Mouse (Mus musculus) hindbrain, embryonic 15.5 days (tissue): ENCODE data around the gene Zfp697. TPM values are rescaled to one million over a fixed set of nuclear protein-coding genes. Genes with fewer than 3 reads are reported as not detected.
A peak's percentile ranks its signal among the peaks of the same experiment; 100 is the strongest.
"Not testable (repeated sequence)": the region's sequence is repeated elsewhere in the genome, so short reads cannot be mapped to it uniquely, and the experiment has no call there.

Experiments used
- ATAC-seq: fragments of 200-750 bp; cut with Nextera tagmentation; 2 replicates; pipeline ENCODE4 v1.8.0; 2017; ENCODE audit warnings: low read depth, moderate number of reproducible peaks, moderate TSS enrichment; ENCODE audit not compliant: low FRiP score
- H3K27ac ChIP-seq: fragments of 300-500 bp; sonication (generic); replicated peaks from 2 replicates; pipeline ENCODE4 v1.5.1; 2015; ENCODE audit warnings: mild to moderate bottlenecking, inconsistent platforms
- H3K27me3 ChIP-seq: fragments of 300-500 bp; sonication (generic); 2 replicates; pipeline ENCODE4 v1.6.1; 2015; ENCODE audit warnings: control low read depth, inconsistent platforms
- H3K36me3 ChIP-seq: fragments of 300-500 bp; sonication (generic); 2 replicates; pipeline ENCODE4 v1.6.1; 2015; ENCODE audit warnings: control low read depth, inconsistent platforms
- H3K4me1 ChIP-seq: fragments of 300-500 bp; sonication (generic); replicated peaks from 2 replicates; pipeline ENCODE4 v1.6.1; 2015; ENCODE audit warnings: control low read depth, inconsistent platforms
- H3K4me2 ChIP-seq: fragments of 300-500 bp; sonication (generic); 2 replicates; pipeline ENCODE4 v1.6.1; 2015; ENCODE audit warnings: moderate library complexity, mild to moderate bottlenecking, inconsistent platforms
- H3K4me3 ChIP-seq: fragments of 300-500 bp; sonication (generic); 2 replicates; pipeline ENCODE4 v1.5.1; 2015; ENCODE audit warnings: mild to moderate bottlenecking, inconsistent platforms
- H3K9ac ChIP-seq: fragments of 300-500 bp; sonication (generic); 2 replicates; pipeline ENCODE4 v1.6.1; 2015; ENCODE audit warnings: inconsistent platforms
- H3K9me3 ChIP-seq: fragments of 300-500 bp; sonication (generic); 2 replicates; pipeline ENCODE4 v1.6.1; 2016; ENCODE audit warnings: control low read depth, inconsistent platforms
- WGBS: fragments of 180-500 bp; shearing (Covaris S2); methylation state at CpG from one replicate; pipeline ENCODE4 v1.1.7; 2015; 5-methylcytosine and 5-hydroxymethylcytosine counted together
- polyA plus RNA-seq: library from polyadenylated mRNA; unstranded; fragments of >200 nt; fragmentation: Nextera tagmentation; extraction: Ambion mirVana; gene quantifications from 2 replicates; pipeline ENCODE4 v1.2.1, GENCODE M21; 2015

The Zfp697 gene
- polyA plus RNA-seq, 1 experiment from 2014 or later: 14.7 TPM

DNA sequence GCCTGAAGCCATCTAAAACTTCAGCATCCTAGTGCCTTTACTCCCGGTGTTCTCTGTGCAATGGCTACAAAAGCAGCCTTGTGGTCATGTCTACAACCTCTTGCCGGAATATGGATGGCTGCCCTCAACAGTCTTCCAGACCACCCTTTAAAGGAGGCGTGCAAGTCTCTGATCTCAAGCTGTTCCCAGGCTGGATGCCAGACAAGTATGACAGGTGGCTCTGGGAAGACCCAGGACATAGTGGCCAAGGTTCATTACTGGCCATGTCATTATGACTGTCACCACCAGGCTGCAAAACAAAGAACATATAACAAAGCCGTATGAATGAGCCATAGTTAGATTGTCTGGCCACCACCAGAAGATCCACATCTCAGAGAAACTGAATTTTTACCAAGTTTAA lies 4.0 kb upstream of the Zfp697 start:
- peaks cover 6% of the 10 kb centered on the region for H3K4me1 ChIP-seq
- H3K9ac ChIP-seq: no peak overlapping the region
- H3K36me3 ChIP-seq: no peaks in the 10 kb centered on the region
- no peaks in the 10 kb centered on the region for H3K9me3 ChIP-seq
- no peak overlapping the region for H3K4me2 ChIP-seq
- H3K4me3 ChIP-seq: no peak overlapping the region
- H3K27me3 ChIP-seq: no peaks in the 10 kb centered on the region
- 79% methylated on average over 4 of the region's 4 CpGs for WGBS
- no peak overlapping the region for H3K27ac ChIP-seq
- no peak for ATAC-seq

DNA sequence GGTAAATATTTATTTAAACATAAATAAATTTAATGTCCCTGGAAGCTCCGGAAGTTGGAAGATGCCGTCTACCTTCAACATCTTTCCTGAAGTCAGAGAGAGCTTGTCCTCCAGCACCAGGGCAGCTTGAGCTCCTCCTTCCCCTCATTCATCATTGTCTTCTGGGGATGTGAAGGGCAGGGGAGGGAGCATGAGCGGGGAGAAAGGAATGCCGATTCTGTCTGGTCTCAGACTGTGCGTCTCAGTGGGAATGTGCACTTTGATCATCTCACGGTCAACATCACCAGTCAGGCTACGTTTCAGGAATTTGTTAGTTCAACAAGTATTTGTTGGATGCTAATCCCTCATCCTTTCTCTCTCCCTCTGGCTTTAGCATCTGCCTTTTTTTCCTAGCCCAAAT lies 3.0 kb upstream of the Zfp697 start:
- no peak for ATAC-seq
- WGBS: 10% methylated on average over 7 of the region's 7 CpGs

DNA sequence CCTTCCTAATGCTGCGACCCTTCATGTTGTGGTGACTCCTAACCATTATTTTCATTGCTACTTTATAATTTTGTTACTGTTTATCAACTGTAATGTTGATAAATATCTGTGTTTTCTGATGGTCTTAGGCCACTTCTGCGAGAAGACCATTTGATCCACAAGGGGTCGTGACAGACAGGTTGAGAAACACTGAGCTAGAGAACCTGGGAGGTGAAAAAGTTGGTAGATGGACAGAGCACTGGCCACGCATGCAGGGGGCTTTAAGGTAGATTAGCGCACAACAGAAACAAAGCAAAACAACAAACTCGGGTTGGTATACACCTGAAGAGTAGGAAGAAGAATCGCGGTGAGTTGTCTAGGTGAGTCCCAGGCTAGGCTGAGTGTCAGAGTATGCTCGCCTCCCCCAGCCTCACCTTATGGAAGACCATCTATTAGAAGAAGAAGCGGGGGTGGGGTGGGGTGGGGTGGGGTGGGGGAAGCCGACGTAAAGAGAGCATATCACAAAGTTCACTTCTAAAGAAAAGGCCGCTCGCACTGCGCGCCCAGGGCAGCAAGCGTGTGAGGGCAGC lies 500 bp upstream of the Zfp697 start:
- H3K4me2 ChIP-seq: peak overlapping the region; percentile 87
- peak; percentile 47 for ATAC-seq
- H3K27me3 ChIP-seq: no peaks in the 10 kb centered on the region
- peak overlapping the region; percentile 81 for H3K4me3 ChIP-seq
- H3K36me3 ChIP-seq: no peaks in the 10 kb centered on the region
- WGBS: 7% methylated on average over 17 of the region's 17 CpGs
- H3K27ac ChIP-seq: peak overlapping the region; percentile 92
- peak overlapping the region; percentile 91 for H3K9ac ChIP-seq
- peaks cover 32% of the 10 kb centered on the region for H3K4me1 ChIP-seq
- H3K9me3 ChIP-seq: no peaks in the 10 kb centered on the region

More for the DNA sequence above, 3.0 kb upstream of the Zfp697 start:
- H3K4me3 ChIP-seq: no peak overlapping the region
- H3K27ac ChIP-seq: no peak overlapping the region
- H3K4me2 ChIP-seq: no peak overlapping the region
- H3K9me3 ChIP-seq: no peaks in the 10 kb centered on the region
- no peaks in the 10 kb centered on the region for H3K27me3 ChIP-seq
- peaks cover 15% of the 10 kb centered on the region for H3K4me1 ChIP-seq
- no peaks in the 10 kb centered on the region for H3K36me3 ChIP-seq
- no peak overlapping the region for H3K9ac ChIP-seq

DNA sequence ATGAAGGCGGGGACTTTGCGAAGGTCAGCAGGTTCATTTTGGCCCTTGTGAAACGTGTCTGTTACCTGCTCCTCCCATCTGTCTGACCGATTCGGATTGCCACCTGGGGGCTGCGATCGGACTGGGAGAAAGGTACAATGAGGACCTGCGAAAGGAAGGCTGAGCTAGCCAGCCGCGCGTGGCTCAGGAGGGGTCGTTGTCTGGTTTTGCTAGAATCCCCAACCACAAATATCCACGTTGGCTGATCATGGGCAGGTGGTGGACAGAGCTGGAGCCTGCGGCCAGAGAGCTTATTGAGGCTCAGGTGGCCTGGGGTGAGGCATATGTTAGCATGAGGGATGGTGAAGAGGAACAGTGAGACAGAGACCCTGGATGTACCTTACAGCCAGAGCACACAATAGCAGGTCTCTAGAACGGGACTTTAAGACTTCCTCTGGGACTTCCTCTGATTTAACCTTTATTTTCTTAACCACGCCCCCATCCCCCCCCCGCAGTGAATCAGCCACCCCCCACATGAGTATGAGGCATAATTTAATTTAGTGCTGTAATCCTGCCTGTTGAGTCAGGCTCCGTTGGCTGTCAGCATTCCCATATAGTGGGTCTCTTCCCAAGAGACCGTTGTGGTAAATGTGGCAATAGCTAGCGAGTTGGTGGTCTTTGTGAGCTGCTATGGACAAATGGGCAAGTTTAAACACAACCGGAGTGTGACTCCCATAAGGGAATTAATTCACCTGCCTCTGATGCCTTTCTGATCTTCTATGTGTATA lies 946 bp downstream of the Zfp697 start:
- Histone ChIP-seq H3K4me2 (peak overlapping the region; percentile 87), H3K4me3 (peak overlapping the region; percentile 81), H3K9me3 (no peaks in the 10 kb centered on the region), H3K4me1 (peaks cover 41% of the 10 kb centered on the region), H3K36me3 (no peaks in the 10 kb centered on the region), H3K27ac (peak overlapping the region; percentile 92), H3K9ac (peak overlapping the region; percentile 91), H3K27me3 (no peaks in the 10 kb centered on the region)
- WGBS: 6% methylated on average over 21 of the region's 21 CpGs
- ATAC-seq: peak; percentile 52

DNA sequence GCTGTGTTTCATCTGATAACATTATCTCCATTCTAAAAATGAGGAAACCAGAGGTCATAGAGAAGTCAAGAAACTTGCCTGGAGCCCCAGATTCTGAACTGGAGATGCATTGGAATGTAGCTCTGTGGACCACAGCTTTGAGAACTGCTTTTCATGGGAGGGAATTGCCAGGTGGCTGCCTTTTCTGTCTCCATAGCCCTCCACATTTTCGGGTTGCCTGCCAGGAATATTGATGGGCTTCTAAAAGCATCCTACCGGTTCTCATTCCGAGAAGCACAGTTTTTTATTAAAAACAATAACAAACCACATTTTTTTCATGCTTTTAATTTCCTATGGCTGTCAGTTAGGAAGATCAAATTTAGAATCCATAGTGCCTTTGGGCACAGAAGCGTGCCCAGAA lies 4.8 kb downstream of the Zfp697 start:
- ATAC-seq: no peak
- peaks cover 39% of the 10 kb centered on the region for H3K4me1 ChIP-seq
- no peaks in the 10 kb centered on the region for H3K27me3 ChIP-seq
- no peaks in the 10 kb centered on the region for H3K9me3 ChIP-seq
- H3K4me3 ChIP-seq: no peak overlapping the region
- H3K9ac ChIP-seq: no peak overlapping the region
- 53% methylated on average over 4 of the region's 4 CpGs for WGBS
- H3K4me2 ChIP-seq: no peak overlapping the region
- no peaks in the 10 kb centered on the region for H3K36me3 ChIP-seq
- no peak overlapping the region for H3K27ac ChIP-seq

DNA sequence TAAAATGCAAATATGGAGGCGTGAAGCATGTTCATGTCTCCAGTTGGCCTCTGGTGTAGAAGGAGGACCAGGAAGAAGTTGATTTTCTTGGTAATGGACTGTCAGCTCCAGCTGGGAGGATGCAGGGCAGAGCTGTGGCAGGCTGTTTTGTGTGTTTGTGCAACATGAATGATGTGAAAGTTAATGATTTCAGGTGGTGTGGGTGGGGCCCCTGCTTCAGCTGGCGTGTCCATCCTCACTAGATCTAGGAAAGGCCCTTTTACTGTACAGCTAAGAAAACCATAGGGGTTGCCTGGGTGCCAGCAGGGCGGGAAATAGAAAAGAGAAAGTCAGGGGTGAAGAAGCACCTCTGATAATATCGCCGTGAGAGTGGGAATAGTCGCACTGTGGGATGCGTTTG lies 5.5 kb downstream of the Zfp697 start:
- Histone ChIP-seq H3K4me3 (no peak overlapping the region), H3K27ac (no peak overlapping the region), H3K36me3 (no peaks in the 10 kb centered on the region), H3K27me3 (no peaks in the 10 kb centered on the region), H3K9me3 (no peaks in the 10 kb centered on the region), H3K4me2 (no peak overlapping the region), H3K9ac (no peak overlapping the region), H3K4me1 (peaks cover 39% of the 10 kb centered on the region)
- WGBS: 79% methylated on average over 7 of the region's 7 CpGs
- no peak for ATAC-seq

DNA sequence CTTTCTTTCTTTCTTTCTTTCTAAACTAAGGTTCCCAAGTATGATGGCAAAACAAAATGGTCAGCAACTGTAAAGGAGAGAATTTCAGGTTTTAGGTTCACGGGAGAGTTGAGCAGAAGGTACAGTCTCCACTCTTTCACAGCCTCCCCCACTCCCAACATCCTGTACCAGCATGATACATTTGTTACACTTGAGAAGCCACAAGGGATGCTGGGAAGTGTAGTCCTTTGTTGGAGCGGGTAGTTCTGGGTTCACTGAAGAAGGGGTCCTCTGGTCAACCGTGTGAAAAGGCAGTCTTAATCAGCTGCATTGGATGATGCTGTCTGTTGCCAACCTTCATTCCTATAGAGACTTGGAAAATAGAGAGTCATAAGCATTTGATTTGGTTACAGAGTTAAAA lies 7.0 kb downstream of the Zfp697 start:
- peaks cover 26% of the 10 kb centered on the region for H3K4me1 ChIP-seq
- WGBS: 51% methylated on average over 3 of the region's 3 CpGs
- H3K36me3 ChIP-seq: no peaks in the 10 kb centered on the region
- H3K9ac ChIP-seq: no peak overlapping the region
- no peaks in the 10 kb centered on the region for H3K27me3 ChIP-seq
- H3K27ac ChIP-seq: no peak overlapping the region
- ATAC-seq: no peak; the same call in 1 of the 2 replicates
- H3K4me3 ChIP-seq: no peak overlapping the region
- no peaks in the 10 kb centered on the region for H3K9me3 ChIP-seq
- H3K4me2 ChIP-seq: no peak overlapping the region

DNA sequence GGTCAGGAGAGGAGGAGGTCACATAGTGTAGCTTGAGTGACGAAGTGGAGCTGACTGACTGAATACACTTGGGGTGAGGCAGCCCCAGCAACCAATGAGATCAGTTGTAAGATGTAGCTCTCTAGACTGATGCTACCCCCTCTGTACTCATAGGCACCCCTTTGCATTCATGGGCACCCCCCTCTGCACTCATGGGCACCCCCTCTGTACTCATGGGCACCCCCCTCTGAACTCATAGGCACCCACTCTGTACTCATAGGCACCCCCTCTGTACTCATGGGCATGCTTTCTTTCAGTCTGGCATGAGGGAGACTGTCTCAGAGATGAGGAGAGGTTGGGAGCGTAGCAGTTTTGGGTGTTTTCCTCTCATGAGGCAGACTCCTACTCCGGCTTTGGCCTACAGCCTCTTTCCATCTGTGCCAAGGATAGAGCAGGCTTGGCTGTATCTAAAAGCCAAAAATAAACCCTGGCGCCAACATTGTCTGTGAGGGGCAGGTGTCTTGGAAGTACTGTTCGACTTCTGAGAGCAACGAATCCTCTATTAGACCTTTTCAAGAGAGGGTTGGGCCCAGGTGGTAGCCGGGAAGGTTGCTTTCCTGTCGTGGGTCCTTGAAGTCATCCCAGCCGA lies 22.1 kb downstream of the Zfp697 start:
- H3K36me3 ChIP-seq, H3K27ac ChIP-seq, H3K4me2 ChIP-seq, ATAC-seq, H3K4me3 ChIP-seq, H3K9me3 ChIP-seq, H3K27me3 ChIP-seq, H3K4me1 ChIP-seq, H3K9ac ChIP-seq: not testable (repeated sequence)
- 93% methylated on average over 9 of the region's 9 CpGs for WGBS

DNA sequence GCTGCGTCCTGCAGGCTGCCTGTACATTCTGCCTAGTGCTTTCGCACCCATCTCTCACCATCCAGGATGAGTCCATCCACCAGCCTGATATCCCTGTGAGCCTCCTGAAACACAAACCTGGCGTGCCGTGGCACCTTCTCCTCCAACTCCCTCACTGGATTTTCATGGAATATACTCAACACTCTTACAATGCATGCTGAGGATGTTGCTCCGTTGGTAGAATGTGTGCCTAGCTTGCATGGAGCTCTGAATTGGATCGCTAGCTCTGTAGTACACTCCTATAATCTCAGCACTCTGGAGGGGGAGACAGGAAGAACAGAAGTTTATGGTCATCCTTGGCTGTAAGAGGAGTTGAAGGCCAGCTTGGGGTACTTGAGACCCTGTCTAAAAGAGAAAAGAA lies 23.6 kb downstream of the Zfp697 start:
- not testable (repeated sequence) for H3K4me3 ChIP-seq, H3K27ac ChIP-seq, H3K9ac ChIP-seq, H3K36me3 ChIP-seq, H3K27me3 ChIP-seq, H3K4me1 ChIP-seq, H3K4me2 ChIP-seq, ATAC-seq, H3K9me3 ChIP-seq
- 88% methylated on average over 6 of the region's 6 CpGs for WGBS

DNA sequence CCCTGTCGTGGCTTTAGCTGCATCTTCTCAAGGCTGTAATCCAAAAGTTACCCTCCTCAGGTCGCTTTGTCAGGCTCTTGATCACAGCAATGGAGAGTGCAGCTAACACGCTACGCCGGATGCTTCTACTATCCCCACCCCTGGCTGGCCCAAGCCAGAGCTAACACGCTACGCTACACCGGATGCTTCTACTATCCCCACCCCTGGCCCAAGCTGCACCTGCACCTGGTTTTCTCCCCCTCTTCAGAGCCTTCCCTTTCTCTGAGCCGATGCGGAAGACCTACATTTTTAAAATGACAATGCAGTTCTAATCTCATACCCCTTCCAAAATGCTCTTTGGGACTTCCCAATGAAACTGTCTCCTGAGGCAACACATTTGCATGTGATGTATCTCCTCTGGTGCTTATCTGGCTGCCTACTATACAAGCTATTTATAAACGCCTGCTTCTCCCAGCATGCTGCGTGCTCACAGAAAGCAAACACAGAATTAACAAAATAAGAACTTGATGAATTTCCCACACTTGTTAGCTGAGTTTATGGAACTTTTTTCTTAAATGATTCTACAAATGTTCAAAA lies 24.4 kb downstream of the Zfp697 start:
- H3K4me1 ChIP-seq, H3K27ac ChIP-seq, H3K27me3 ChIP-seq, H3K4me3 ChIP-seq, H3K36me3 ChIP-seq, H3K4me2 ChIP-seq, H3K9me3 ChIP-seq, H3K9ac ChIP-seq: not testable (repeated sequence)
- 59% methylated on average over 12 of the region's 12 CpGs for WGBS
- ATAC-seq: peak; percentile 31; the same call in 1 of the 2 replicates

DNA sequence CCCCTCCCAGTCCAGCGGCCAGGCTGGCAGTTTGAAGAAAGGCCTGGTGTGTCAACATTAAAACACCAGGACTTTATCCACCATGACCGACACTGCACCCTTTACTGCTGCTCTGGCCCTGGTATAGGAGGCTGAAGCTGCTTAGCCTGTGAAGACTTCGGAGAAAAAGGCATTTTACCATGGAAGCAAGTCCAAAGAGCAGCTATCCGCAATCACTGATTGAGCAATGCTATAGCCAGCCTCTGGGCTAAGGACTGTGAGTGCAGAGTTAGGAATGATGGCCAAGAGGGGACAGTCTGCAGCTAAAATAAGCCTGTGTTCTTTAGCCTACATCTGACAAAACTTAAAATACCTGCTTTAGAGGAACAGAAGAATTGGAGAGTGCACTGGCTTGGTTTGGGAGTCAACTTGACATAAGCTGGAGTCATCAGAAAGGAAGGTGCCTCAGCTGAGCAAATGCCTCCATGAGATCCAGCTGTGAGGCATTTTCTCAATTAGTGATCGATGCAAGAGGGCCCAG lies 25.1 kb downstream of the Zfp697 start:
- not testable (repeated sequence) for H3K27me3 ChIP-seq, H3K4me1 ChIP-seq, H3K4me2 ChIP-seq, ATAC-seq, H3K4me3 ChIP-seq, H3K27ac ChIP-seq, H3K36me3 ChIP-seq, H3K9me3 ChIP-seq, H3K9ac ChIP-seq
- 60% methylated on average over 5 of the region's 5 CpGs for WGBS
